Comparison of ENCODE assay signal across 24 mouse cellular contexts in the genomic region with DNA sequence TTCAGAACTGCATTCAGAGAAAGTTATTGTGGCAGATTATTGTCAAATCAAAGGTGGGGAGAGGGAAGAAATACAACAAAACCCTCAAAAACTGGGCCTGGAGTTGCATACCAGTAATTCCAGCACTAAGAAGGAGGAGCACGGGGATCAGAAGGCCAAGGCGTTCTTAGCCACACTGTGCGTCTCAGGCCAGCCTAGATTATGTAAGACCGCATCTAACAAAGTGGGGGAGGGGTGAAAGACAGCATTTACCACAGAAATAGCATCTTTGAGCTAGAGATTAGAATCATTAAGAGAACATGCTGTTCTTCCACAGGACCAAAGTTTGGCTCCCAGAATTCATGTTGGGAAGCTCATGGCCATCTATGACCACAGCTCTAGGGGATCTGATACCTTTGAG. TPM values are rescaled to one million over a fixed set of nuclear protein-coding genes. Genes with fewer than 3 reads are reported as not detected.
A peak's percentile ranks its signal among the peaks of the same experiment; 100 is the strongest.
DNase-seq lines count a peak whose midpoint lies in the region; ATAC-seq and TF ChIP-seq lines count a peak whose summit lies in the region.
"Had no signal": no experiment of that assay in that cellular context is flagged by ENCODE, and none has a peak within 500 bp of the region (broad histone marks: within the 10 kb centered on the region; RNA-seq: fewer than 3 reads in every experiment).

No protein-coding gene starts in this region.

- H3K9ac ChIP-seq in stomach, postnatal 0 days (ENCODE audit: low read length) = no peak overlapping the region
- H3K9ac ChIP-seq: forebrain, embryonic 13.5 days; heart, embryonic 13.5 days had no signal

- no peak overlapping the region for H3K27ac ChIP-seq in kidney, adult 2 months (ENCODE audit: insufficient read depth, low read depth, low read length)
- peak overlapping the region; percentile 51; the same call in 1 of the 2 replicates for H3K27ac ChIP-seq in testis, adult 2 months (ENCODE audit: control insufficient read depth, insufficient read depth, low read depth, low read length)
- H3K27ac ChIP-seq in stomach, postnatal 0 days (replicated peaks) = no peak overlapping the region
- H3K27ac ChIP-seq: forebrain, embryonic 10.5 days; forebrain, embryonic 13.5 days; heart, adult 2 months; heart, embryonic 10.5 days; heart, embryonic 13.5 days had no signal

- no peak for TF ChIP-seq EP300 in stomach, postnatal 0 days (optimal IDR thresholded peaks at IDR 0.05)

- peak; percentile 35 for DNase-seq in kidney, adult 2 months
- no peak for DNase-seq in kidney, postnatal 25 days
- peak; percentile 29 for DNase-seq in lung, postnatal 10 days
- no peak for DNase-seq in lung, postnatal 4 days
- no peak for DNase-seq in testis, postnatal 10 days (ENCODE audit: low spot score)
- DNase-seq in stomach, postnatal 0 days (ENCODE audit: low spot score) = no peak
- DNase-seq in cerebellum, adult 9-10 months = no peak
- DNase-seq: adrenal gland, adult 8-10 months; adrenal gland, postnatal 25 days; cerebellum, adult 11-12 months; cerebellum, adult 8-10 months; cerebellum, postnatal 14 days; gastrocnemius, postnatal 10 days; gastrocnemius, postnatal 36 days; heart, adult 2 months; heart, postnatal 14 days; heart, postnatal 4 days had no signal

- 73% methylated on average over 4 of the region's 4 CpGs for WGBS in kidney, adult 2 months
- WGBS in stomach, postnatal 0 days = 71% methylated on average over 4 of the region's 4 CpGs

- no peaks in the 10 kb centered on the region for H3K9me3 ChIP-seq in stomach, postnatal 0 days (ENCODE audit: control insufficient read depth, low read length)
- H3K9me3 ChIP-seq: forebrain, embryonic 10.5 days; forebrain, embryonic 13.5 days; heart, embryonic 10.5 days; heart, embryonic 13.5 days had no signal

- no peak for TF ChIP-seq POLR2A in kidney, adult 2 months (IDR thresholded peaks at IDR 0.05; ENCODE audit: low read depth, low read length)
- TF ChIP-seq POLR2A in testis, adult 2 months (IDR thresholded peaks at IDR 0.05; ENCODE audit: control insufficient read depth, low read depth, low read length) = no peak

- no peak for ATAC-seq in stomach, postnatal 0 days (ENCODE audit: low FRiP score, low TSS enrichment)
- ATAC-seq: activated CD4-positive, CD25-positive, alpha-beta regulatory T cell, adult 4 months; forebrain, embryonic 13.5 days; forebrain, embryonic 16.5 days had no signal

- no peak overlapping the region for H3K4me2 ChIP-seq in stomach, postnatal 0 days (replicated peaks; ENCODE audit: low read depth)
- H3K4me2 ChIP-seq: forebrain, embryonic 13.5 days; heart, embryonic 13.5 days had no signal

- H3K4me1 ChIP-seq in kidney, adult 2 months (ENCODE audit: control insufficient read depth, insufficient read depth, low read length) = no peaks in the 10 kb centered on the region
- H3K4me1 ChIP-seq in testis, adult 2 months (ENCODE audit: control insufficient read depth, insufficient read depth, low read length) = no peaks in the 10 kb centered on the region
- no peaks in the 10 kb centered on the region for H3K4me1 ChIP-seq in stomach, postnatal 0 days (replicated peaks; ENCODE audit: control insufficient read depth, insufficient read depth)
- H3K4me1 ChIP-seq: forebrain, embryonic 13.5 days; heart, embryonic 10.5 days; heart, embryonic 13.5 days had no signal

- no peaks in the 10 kb centered on the region for H3K36me3 ChIP-seq in kidney, adult 2 months (ENCODE audit: control insufficient read depth, insufficient read depth, low read length)
- no peaks in the 10 kb centered on the region for H3K36me3 ChIP-seq in testis, adult 2 months (ENCODE audit: control insufficient read depth, insufficient read depth, low read length)
- H3K36me3 ChIP-seq in stomach, postnatal 0 days (ENCODE audit: control insufficient read depth, insufficient read depth, low read length) = no peaks in the 10 kb centered on the region
- H3K36me3 ChIP-seq: forebrain, embryonic 10.5 days; heart, embryonic 10.5 days; heart, embryonic 13.5 days had no signal

- H3K4me3 ChIP-seq in kidney, adult 2 months (ENCODE audit: insufficient read depth, low read depth, low read length) = no peak overlapping the region
- H3K4me3 ChIP-seq in testis, adult 2 months (ENCODE audit: control insufficient read depth, low read depth, low read length) = no peak overlapping the region
- H3K4me3 ChIP-seq in stomach, postnatal 0 days (ENCODE audit: low read depth, low read length) = no peak overlapping the region
- H3K4me3 ChIP-seq: forebrain, embryonic 10.5 days; forebrain, embryonic 13.5 days; heart, adult 2 months; heart, embryonic 10.5 days; heart, embryonic 13.5 days had no signal

- no peak for TF ChIP-seq CTCF in kidney, adult 2 months (conservative IDR thresholded peaks at IDR 0.05; ENCODE audit: insufficient read depth, insufficient read length, low read depth, low read length)
- no peak for TF ChIP-seq CTCF in testis, adult 2 months (IDR thresholded peaks at IDR 0.05; ENCODE audit: control insufficient read depth, insufficient read depth, insufficient replicate concordance, low read depth, low read length)
- TF ChIP-seq CTCF in stomach, postnatal 0 days (IDR thresholded peaks at IDR 0.05; ENCODE audit: low read depth) = no peak

- no peaks in the 10 kb centered on the region for H3K27me3 ChIP-seq in kidney, adult 2 months (replicated peaks; ENCODE audit: control insufficient read depth, insufficient read depth, low read length)
- H3K27me3 ChIP-seq in testis, adult 2 months (ENCODE audit: control insufficient read depth, insufficient read depth, low read length) = no peaks in the 10 kb centered on the region
- H3K27me3 ChIP-seq in stomach, postnatal 0 days (ENCODE audit: control insufficient read depth, insufficient read depth, low read length) = no peaks in the 10 kb centered on the region
- H3K27me3 ChIP-seq: forebrain, embryonic 13.5 days; heart, embryonic 13.5 days had no signal

RNA-seq across cellular contexts. Expression of a gene that starts 14.8 kb away (rescaled TPM):
- 6.8 and 7.8 TPM in 2 replicates for polyA plus RNA-seq in kidney, adult 2 months (2012; rRNA removed)
- 15.9 and 16.4 TPM in 2 replicates for polyA plus RNA-seq in testis, adult 2 months (2012; rRNA removed)
- polyA plus RNA-seq in stomach, postnatal 0 days (2015; fragmentation: Nextera tagmentation; extraction: Ambion mirVana) = 6.6 and 6.7 TPM in 2 replicates

Comparison
In these comparisons a context has a peak if more than half of its experiments do, and no peak if none do; other contexts are left out.
1. DNase-seq: peak in kidney, adult 2 months (single experiment) and lung, postnatal 10 days (single experiment); none in kidney, postnatal 25 days (0 of 2), lung, postnatal 4 days (0 of 2), testis, postnatal 10 days (single experiment), stomach, postnatal 0 days (single experiment) and cerebellum, adult 9-10 months (single experiment).